In genomic region chr1:135665484-135665883, GRCm38 (mm10) we compare ENCODE assay signal across 9 mouse cellular contexts. TPM values are rescaled to one million over a fixed set of nuclear protein-coding genes. Genes with fewer than 3 reads are reported as not detected.
DNase-seq lines count a peak whose midpoint lies in the region; TF ChIP-seq lines count a peak whose summit lies in the region.
"Had no signal": no experiment of that assay in that cellular context is flagged by ENCODE, and none has a peak within 500 bp of the region (broad histone marks: within the 10 kb centered on the region; RNA-seq: fewer than 3 reads in every experiment).

No protein-coding gene starts in this region.

- peak overlapping the region; percentile 20; the same call in 1 of the 2 replicates for H3K27ac ChIP-seq in gastrocnemius, adult 2 months

- no peak for DNase-seq in gastrocnemius, adult 2 months
- no peak for DNase-seq in gastrocnemius, adult 18-20 months (ENCODE audit: low spot score)
- DNase-seq in adrenal gland, postnatal 14 days = peak; percentile 58
- DNase-seq in brain, adult 2 months (ENCODE audit: low read depth, low spot score) = peak; percentile 90
- peak; percentile 61 to 70 for DNase-seq in layer of hippocampus, postnatal 36 days
- no peak for DNase-seq in urinary bladder, postnatal 4 days (ENCODE audit: low spot score in 2 of 2)
- no peak for DNase-seq in lung, postnatal 10 days
- DNase-seq in Muller cell, postnatal 12 days (ENCODE audit: inconsistent ontology term) = no peak
- DNase-seq: thymus, postnatal 25 days had no signal

- intact Hi-C loops in gastrocnemius, adult 2 months (cut with DNase I) = no loop called here

- TF ChIP-seq CTCF in gastrocnemius, adult 2 months (IDR thresholded peaks at IDR 0.05) = no peak

- no peak overlapping the region for H3K4me3 ChIP-seq in gastrocnemius, adult 2 months

RNA-seq across cellular contexts. Expression of gene Csrp1, which starts 54.4 kb away (rescaled TPM):
- 10 to 100 TPM; 18.9 to 25.0 TPM for total RNA-seq in gastrocnemius, adult 2 months (2021)
- 10 to 100 TPM; 21.6 to 31.7 TPM for total RNA-seq in gastrocnemius, adult 18-20 months (2021)
- 70.1 and 88.2 TPM in 2 replicates for total RNA-seq in adrenal gland, postnatal 14 days (2021)
- total RNA-seq in layer of hippocampus, postnatal 36 days (2021) = 100 to 1,000 TPM; 211 to 220 TPM

RNA-seq across cellular contexts. Expression of gene Nav1, which starts 58.4 kb away (rescaled TPM):
- total RNA-seq in gastrocnemius, adult 2 months (2021) = 10 to 100 TPM in 1 of 2 experiments, 1 to 10 TPM in 1; 9.7 to 11.5 TPM
- 10 to 100 TPM in 1 of 2 experiments, 1 to 10 TPM in 1; 8.4 to 11.4 TPM for total RNA-seq in gastrocnemius, adult 18-20 months (2021)
- total RNA-seq in adrenal gland, postnatal 14 days (2021) = 20.6 and 24.8 TPM in 2 replicates
- 10 to 100 TPM; 64.6 to 75.1 TPM for total RNA-seq in layer of hippocampus, postnatal 36 days (2021)

Comparison
In these comparisons a context has a peak if more than half of its experiments do, and no peak if none do; other contexts are left out.
1. DNase-seq: peak in adrenal gland, postnatal 14 days (single experiment), brain, adult 2 months (single experiment) and layer of hippocampus, postnatal 36 days (2 of 2); none in gastrocnemius, adult 2 months (single experiment), gastrocnemius, adult 18-20 months (single experiment), urinary bladder, postnatal 4 days (0 of 2), lung, postnatal 10 days (single experiment) and Muller cell, postnatal 12 days (single experiment).